Mouse (Mus musculus): ENCODE results near the gene Grik5. TPM values are rescaled to one million over a fixed set of nuclear protein-coding genes. Genes with fewer than 3 reads are reported as not detected.

Grik5 gene
- polyA plus RNA-seq, 1 experiment, result 9.7 TPM

GRCm38 (mm10) chr7:25076296-25076662 lies 4.1 kb upstream of the Grik5 start:
- H3K4me1 ChIP-seq (ENCODE audit: control insufficient read depth, insufficient read depth, low read length), result peaks cover 2% of the 10 kb centered on the region; the same call in 1 of the 2 replicates
- WGBS, result 12% methylated on average over 7 of the region's 7 CpGs
- no peak for TF ChIP-seq POLR2A (IDR thresholded peaks at IDR 0.05; ENCODE audit: borderline replicate concordance, control insufficient read depth, low read depth, low read length)
- TF ChIP-seq CTCF (IDR thresholded peaks at IDR 0.05; ENCODE audit: control insufficient read depth, insufficient read depth, low read length), result no peak

GRCm38 (mm10) chr7:25073924-25074323 lies 1.8 kb upstream of the Grik5 start:
- TF ChIP-seq CTCF (IDR thresholded peaks at IDR 0.05; ENCODE audit: control insufficient read depth, insufficient read depth, low read length) (no peak), POLR2A (IDR thresholded peaks at IDR 0.05; ENCODE audit: borderline replicate concordance, control insufficient read depth, low read depth, low read length) (no peak)
- Histone ChIP-seq H3K4me1 (ENCODE audit: control insufficient read depth, insufficient read depth, low read length) (peaks cover 1% of the 10 kb centered on the region; the same call in 1 of the 2 replicates), H3K27ac (ENCODE audit: control insufficient read depth, insufficient read depth, low read depth, low read length, poor library complexity) (no peak overlapping the region), H3K4me3 (replicated peaks; ENCODE audit: control insufficient read depth, low read depth, low read length) (no peak overlapping the region)
- 78% methylated on average over 8 of the region's 8 CpGs for WGBS

More at GRCm38 (mm10) chr7:25076296-25076662, 4.1 kb upstream of the Grik5 start:
- peak overlapping the region; percentile 85 for H3K27ac ChIP-seq (ENCODE audit: control insufficient read depth, insufficient read depth, low read depth, low read length, poor library complexity)
- H3K4me3 ChIP-seq (replicated peaks; ENCODE audit: control insufficient read depth, low read depth, low read length), result peak overlapping the region; percentile 48

- no peaks in the 10 kb centered on the region for H3K4me1 ChIP-seq (ENCODE audit: control insufficient read depth, insufficient read depth, low read length)
- no peak overlapping the region for H3K27ac ChIP-seq (ENCODE audit: control insufficient read depth, insufficient read depth, low read depth, low read length, poor library complexity)
- TF ChIP-seq POLR2A (IDR thresholded peaks at IDR 0.05; ENCODE audit: borderline replicate concordance, control insufficient read depth, low read depth, low read length), result no peak
- TF ChIP-seq CTCF (IDR thresholded peaks at IDR 0.05; ENCODE audit: control insufficient read depth, insufficient read depth, low read length), result no peak
- whole genome bisulfite sequencing, result 2% methylated on average over 30 of the region's 33 CpGs
- peak overlapping the region; percentile 10 for H3K4me3 ChIP-seq (replicated peaks; ENCODE audit: control insufficient read depth, low read depth, low read length)
Observed at GRCm38 (mm10) chr7:25072716-25073390, 707 bp upstream of the Grik5 start.

- TF ChIP-seq CTCF (IDR thresholded peaks at IDR 0.05; ENCODE audit: control insufficient read depth, insufficient read depth, low read length) (no peak), POLR2A (IDR thresholded peaks at IDR 0.05; ENCODE audit: borderline replicate concordance, control insufficient read depth, low read depth, low read length) (no peak)
- 65% methylated on average over 2 of the region's 2 CpGs for WGBS
- Histone ChIP-seq H3K4me1 (ENCODE audit: control insufficient read depth, insufficient read depth, low read length) (no peaks in the 10 kb centered on the region), H3K27ac (ENCODE audit: control insufficient read depth, insufficient read depth, low read depth, low read length, poor library complexity) (no peak overlapping the region), H3K4me3 (replicated peaks; ENCODE audit: control insufficient read depth, low read depth, low read length) (no peak overlapping the region)
Observed at GRCm38 (mm10) chr7:25068724-25069123, 3.4 kb downstream of the Grik5 start.

- Histone ChIP-seq H3K27ac (ENCODE audit: control insufficient read depth, insufficient read depth, low read depth, low read length, poor library complexity) (no peak overlapping the region), H3K4me1 (ENCODE audit: control insufficient read depth, insufficient read depth, low read length) (no peaks in the 10 kb centered on the region), H3K4me3 (replicated peaks; ENCODE audit: control insufficient read depth, low read depth, low read length) (no peak overlapping the region)
- TF ChIP-seq POLR2A (IDR thresholded peaks at IDR 0.05; ENCODE audit: borderline replicate concordance, control insufficient read depth, low read depth, low read length) (no peak), CTCF (IDR thresholded peaks at IDR 0.05; ENCODE audit: control insufficient read depth, insufficient read depth, low read length) (no peak)
- WGBS, result 84% methylated on average over 22 of the region's 22 CpGs
Observed at GRCm38 (mm10) chr7:25067909-25068656, 4.1 kb downstream of the Grik5 start.

- no peak for TF ChIP-seq CTCF (IDR thresholded peaks at IDR 0.05; ENCODE audit: control insufficient read depth, insufficient read depth, low read length)
- no peak for TF ChIP-seq POLR2A (IDR thresholded peaks at IDR 0.05; ENCODE audit: borderline replicate concordance, control insufficient read depth, low read depth, low read length)
- H3K4me1 ChIP-seq (ENCODE audit: control insufficient read depth, insufficient read depth, low read length), result no peaks in the 10 kb centered on the region
- H3K4me3 ChIP-seq (replicated peaks; ENCODE audit: control insufficient read depth, low read depth, low read length), result no peak overlapping the region
- H3K27ac ChIP-seq (ENCODE audit: control insufficient read depth, insufficient read depth, low read depth, low read length, poor library complexity), result no peak overlapping the region
- WGBS, result 88% methylated on average over 7 of the region's 7 CpGs
Observed at GRCm38 (mm10) chr7:25067338-25067737, 4.8 kb downstream of the Grik5 start.

GRCm38 (mm10) chr7:25063900-25064299 lies 8.2 kb downstream of the Grik5 start:
- no peak for TF ChIP-seq CTCF (IDR thresholded peaks at IDR 0.05; ENCODE audit: control insufficient read depth, insufficient read depth, low read length)
- no peak for TF ChIP-seq POLR2A (IDR thresholded peaks at IDR 0.05; ENCODE audit: borderline replicate concordance, control insufficient read depth, low read depth, low read length)
- H3K27ac ChIP-seq (ENCODE audit: control insufficient read depth, insufficient read depth, low read depth, low read length, poor library complexity), result no peak overlapping the region
- 41% methylated on average over 8 of the region's 8 CpGs for WGBS
- no peaks in the 10 kb centered on the region for H3K4me1 ChIP-seq (ENCODE audit: control insufficient read depth, insufficient read depth, low read length)
- no peak overlapping the region for H3K4me3 ChIP-seq (replicated peaks; ENCODE audit: control insufficient read depth, low read depth, low read length)

GRCm38 (mm10) chr7:25063346-25063745 lies 8.8 kb downstream of the Grik5 start:
- Histone ChIP-seq H3K27ac (ENCODE audit: control insufficient read depth, insufficient read depth, low read depth, low read length, poor library complexity) (no peak overlapping the region), H3K4me3 (replicated peaks; ENCODE audit: control insufficient read depth, low read depth, low read length) (no peak overlapping the region), H3K4me1 (ENCODE audit: control insufficient read depth, insufficient read depth, low read length) (no peaks in the 10 kb centered on the region)
- 69% methylated on average over 6 of the region's 6 CpGs for WGBS
- TF ChIP-seq CTCF (IDR thresholded peaks at IDR 0.05; ENCODE audit: control insufficient read depth, insufficient read depth, low read length) (no peak), POLR2A (IDR thresholded peaks at IDR 0.05; ENCODE audit: borderline replicate concordance, control insufficient read depth, low read depth, low read length) (no peak)
